Mouse (Mus musculus): ENCODE measurements around the gene Fam98c. TPM values are rescaled to one million over a fixed set of nuclear protein-coding genes. Genes with fewer than 3 reads are reported as not detected.
"Not testable (repeated sequence)": the region's sequence is repeated elsewhere in the genome, so short reads cannot be mapped to it uniquely, and the experiment has no call there.

Gene Fam98c
- polyA plus RNA-seq, 1 experiment from 2014 or later, result 33.6 TPM

- ATAC-seq (ENCODE audit: low read depth), result no peak
- no peak overlapping the region for H3K9ac ChIP-seq (replicated peaks; ENCODE audit: low read depth, low read length)
- 96% methylated on average over 4 of the region's 4 CpGs for WGBS
Observed at GRCm38 (mm10) chr7:29144006-29144405, 12.0 kb downstream of the Fam98c start.

GRCm38 (mm10) chr7:29141416-29141815 lies 14.6 kb downstream of the Fam98c start:
- Histone ChIP-seq H3K4me3 (ENCODE audit: low read depth, low read length) (no peak overlapping the region), H3K9me3 (ENCODE audit: control insufficient read depth, low read length) (no peaks in the 10 kb centered on the region), H3K36me3 (ENCODE audit: control insufficient read depth, insufficient read depth, low read length) (no peaks in the 10 kb centered on the region), H3K9ac (replicated peaks; ENCODE audit: low read depth, low read length) (no peak overlapping the region), H3K4me2 (ENCODE audit: low read depth, low read length) (no peak overlapping the region), H3K27ac (ENCODE audit: low read depth, low read length) (no peak overlapping the region), H3K4me1 (ENCODE audit: control insufficient read depth, insufficient read depth, low read length) (no peaks in the 10 kb centered on the region), H3K27me3 (ENCODE audit: control insufficient read depth, insufficient read depth, low read length) (no peaks in the 10 kb centered on the region)
- no peak for ATAC-seq (ENCODE audit: low read depth)
- WGBS, result 86% methylated on average over 8 of the region's 8 CpGs

More at GRCm38 (mm10) chr7:29144006-29144405, 12.0 kb downstream of the Fam98c start:
- no peaks in the 10 kb centered on the region for H3K4me1 ChIP-seq (ENCODE audit: control insufficient read depth, insufficient read depth, low read length)
- H3K27ac ChIP-seq (ENCODE audit: low read depth, low read length), result no peak overlapping the region
- no peaks in the 10 kb centered on the region for H3K36me3 ChIP-seq (ENCODE audit: control insufficient read depth, insufficient read depth, low read length)
- no peaks in the 10 kb centered on the region for H3K27me3 ChIP-seq (ENCODE audit: control insufficient read depth, insufficient read depth, low read length)
- H3K4me2 ChIP-seq (ENCODE audit: low read depth, low read length), result no peak overlapping the region
- no peaks in the 10 kb centered on the region for H3K9me3 ChIP-seq (ENCODE audit: control insufficient read depth, low read length)
- H3K4me3 ChIP-seq (ENCODE audit: low read depth, low read length), result no peak overlapping the region

- not testable (repeated sequence) for H3K36me3 ChIP-seq (ENCODE audit: control insufficient read depth, insufficient read depth, low read length); ATAC-seq (ENCODE audit: low read depth); H3K27ac ChIP-seq (ENCODE audit: low read depth, low read length); H3K9ac ChIP-seq (replicated peaks; ENCODE audit: low read depth, low read length); H3K27me3 ChIP-seq (ENCODE audit: control insufficient read depth, insufficient read depth, low read length); H3K4me2 ChIP-seq (ENCODE audit: low read depth, low read length); H3K4me1 ChIP-seq (ENCODE audit: control insufficient read depth, insufficient read depth, low read length); H3K4me3 ChIP-seq (ENCODE audit: low read depth, low read length); H3K9me3 ChIP-seq (ENCODE audit: control insufficient read depth, low read length)
- WGBS, result 93% methylated on average over 3 of the region's 4 CpGs
Observed at GRCm38 (mm10) chr7:29139237-29139636, 16.8 kb downstream of the Fam98c start.

GRCm38 (mm10) chr7:29137429-29137828 lies 18.6 kb downstream of the Fam98c start:
- H3K4me2 ChIP-seq (ENCODE audit: low read depth, low read length), result no peak overlapping the region
- no peaks in the 10 kb centered on the region for H3K4me1 ChIP-seq (ENCODE audit: control insufficient read depth, insufficient read depth, low read length)
- no peaks in the 10 kb centered on the region for H3K27me3 ChIP-seq (ENCODE audit: control insufficient read depth, insufficient read depth, low read length)
- no peak overlapping the region for H3K4me3 ChIP-seq (ENCODE audit: low read depth, low read length)
- no peak for ATAC-seq (ENCODE audit: low read depth)
- no peak overlapping the region for H3K27ac ChIP-seq (ENCODE audit: low read depth, low read length)
- H3K9me3 ChIP-seq (ENCODE audit: control insufficient read depth, low read length), result no peaks in the 10 kb centered on the region
- no peaks in the 10 kb centered on the region for H3K36me3 ChIP-seq (ENCODE audit: control insufficient read depth, insufficient read depth, low read length)
- WGBS, result 51% methylated on average over 16 of the region's 16 CpGs
- H3K9ac ChIP-seq (replicated peaks; ENCODE audit: low read depth, low read length), result no peak overlapping the region

- under 1% methylated on average over 14 of the region's 20 CpGs for WGBS
- Histone ChIP-seq H3K36me3 (ENCODE audit: control insufficient read depth, insufficient read depth, low read length) (no peaks in the 10 kb centered on the region), H3K4me1 (ENCODE audit: control insufficient read depth, insufficient read depth, low read length) (no peaks in the 10 kb centered on the region), H3K27me3 (ENCODE audit: control insufficient read depth, insufficient read depth, low read length) (no peaks in the 10 kb centered on the region), H3K27ac (ENCODE audit: low read depth, low read length) (no peak within 1 kb of the TSS), H3K4me3 (ENCODE audit: low read depth, low read length) (no peak within 1 kb of the TSS), H3K4me2 (ENCODE audit: low read depth, low read length) (peak within 1 kb of the TSS; percentile 33; the same call in 1 of the 2 replicates), H3K9ac (replicated peaks; ENCODE audit: low read depth, low read length) (no peak within 1 kb of the TSS), H3K9me3 (ENCODE audit: control insufficient read depth, low read length) (no peaks in the 10 kb centered on the region)
- no peak for ATAC-seq (ENCODE audit: low read depth)
Observed at GRCm38 (mm10) chr7:29134693-29135386, 21.2 kb downstream of the Fam98c start, which contains the start of gene Rasgrp4. Gene Rasgrp4, plus strand, starts transcription at chr7:29134851.

GRCm38 (mm10) chr7:29134230-29134629 lies 21.8 kb downstream of the Fam98c start:
- Histone ChIP-seq H3K4me1 (ENCODE audit: control insufficient read depth, insufficient read depth, low read length) (no peaks in the 10 kb centered on the region), H3K27me3 (ENCODE audit: control insufficient read depth, insufficient read depth, low read length) (no peaks in the 10 kb centered on the region), H3K27ac (ENCODE audit: low read depth, low read length) (no peak overlapping the region), H3K4me3 (ENCODE audit: low read depth, low read length) (no peak overlapping the region), H3K9me3 (ENCODE audit: control insufficient read depth, low read length) (no peaks in the 10 kb centered on the region), H3K9ac (replicated peaks; ENCODE audit: low read depth, low read length) (no peak overlapping the region), H3K4me2 (ENCODE audit: low read depth, low read length) (peak overlapping the region; percentile 33; the same call in 1 of the 2 replicates), H3K36me3 (ENCODE audit: control insufficient read depth, insufficient read depth, low read length) (no peaks in the 10 kb centered on the region)
- ATAC-seq (ENCODE audit: low read depth), result no peak
- 6% methylated on average over 3 of the region's 4 CpGs for WGBS

GRCm38 (mm10) chr7:29128725-29129124 lies 27.3 kb downstream of the Fam98c start:
- ATAC-seq (ENCODE audit: low read depth), result no peak
- 59% methylated on average over 2 of the region's 2 CpGs for WGBS
- no peak overlapping the region for H3K9ac ChIP-seq (replicated peaks; ENCODE audit: low read depth, low read length)
- no peaks in the 10 kb centered on the region for H3K36me3 ChIP-seq (ENCODE audit: control insufficient read depth, insufficient read depth, low read length)
- H3K4me1 ChIP-seq (ENCODE audit: control insufficient read depth, insufficient read depth, low read length), result no peaks in the 10 kb centered on the region
- no peak overlapping the region for H3K4me2 ChIP-seq (ENCODE audit: low read depth, low read length)
- H3K27ac ChIP-seq (ENCODE audit: low read depth, low read length), result no peak overlapping the region
- no peaks in the 10 kb centered on the region for H3K9me3 ChIP-seq (ENCODE audit: control insufficient read depth, low read length)
- H3K4me3 ChIP-seq (ENCODE audit: low read depth, low read length), result no peak overlapping the region
- no peaks in the 10 kb centered on the region for H3K27me3 ChIP-seq (ENCODE audit: control insufficient read depth, insufficient read depth, low read length)

GRCm38 (mm10) chr7:29126173-29126915 lies 29.7 kb downstream of the Fam98c start:
- WGBS, result 37% methylated on average over 7 of the region's 7 CpGs
- Histone ChIP-seq H3K4me3 (ENCODE audit: low read depth, low read length) (no peak overlapping the region), H3K27ac (ENCODE audit: low read depth, low read length) (no peak overlapping the region), H3K9me3 (ENCODE audit: control insufficient read depth, low read length) (no peaks in the 10 kb centered on the region), H3K36me3 (ENCODE audit: control insufficient read depth, insufficient read depth, low read length) (no peaks in the 10 kb centered on the region), H3K9ac (replicated peaks; ENCODE audit: low read depth, low read length) (no peak overlapping the region), H3K4me1 (ENCODE audit: control insufficient read depth, insufficient read depth, low read length) (no peaks in the 10 kb centered on the region), H3K27me3 (ENCODE audit: control insufficient read depth, insufficient read depth, low read length) (no peaks in the 10 kb centered on the region), H3K4me2 (ENCODE audit: low read depth, low read length) (no peak overlapping the region)
- ATAC-seq (ENCODE audit: low read depth), result no peak

- Histone ChIP-seq H3K4me1 (ENCODE audit: control insufficient read depth, insufficient read depth, low read length) (no peaks in the 10 kb centered on the region), H3K4me2 (ENCODE audit: low read depth, low read length) (peak within 1 kb of the TSS; percentile 23), H3K9ac (replicated peaks; ENCODE audit: low read depth, low read length) (no peak within 1 kb of the TSS), H3K9me3 (ENCODE audit: control insufficient read depth, low read length) (no peaks in the 10 kb centered on the region), H3K4me3 (ENCODE audit: low read depth, low read length) (no peak within 1 kb of the TSS; the same call in 1 of the 2 replicates), H3K36me3 (ENCODE audit: control insufficient read depth, insufficient read depth, low read length) (no peaks in the 10 kb centered on the region), H3K27me3 (ENCODE audit: control insufficient read depth, insufficient read depth, low read length) (no peaks in the 10 kb centered on the region), H3K27ac (ENCODE audit: low read depth, low read length) (no peak within 1 kb of the TSS)
- WGBS, result under 1% methylated on average over 16 of the region's 16 CpGs
- peak; percentile 44; the same call in 1 of the 2 replicates for ATAC-seq (ENCODE audit: low read depth)
Observed at GRCm38 (mm10) chr7:29124970-29125369, 31.1 kb downstream of the Fam98c start, which contains the start of gene Ryr1. Gene Ryr1, minus strand, starts transcription at chr7:29125179.
